Mouse (Mus musculus) intestine, postnatal 0 days (tissue): Measurements from ENCODE around the gene Prmt8. TPM values are rescaled to one million over a fixed set of nuclear protein-coding genes. Genes with fewer than 3 reads are reported as not detected.

ENCODE experiments used
- ATAC-seq: fragments of 200-750 bp; cut with Nextera tagmentation; 2 replicates; pipeline ENCODE4 v1.8.0; 2017; ENCODE audit warnings: mild to moderate bottlenecking, moderate TSS enrichment, moderate library complexity
- H3K27ac ChIP-seq: fragments of 300-500 bp; sonication (generic); 2 replicates; pipeline ENCODE4 v1.5.1; 2014; ENCODE audit warnings: mild to moderate bottlenecking, low read depth, low read length, moderate library complexity
- H3K27me3 ChIP-seq: fragments of 300-500 bp; sonication (generic); replicated peaks from 2 replicates; pipeline ENCODE4 v1.6.1; 2014; ENCODE audit warnings: low read length, mixed read lengths; ENCODE audit not compliant: control insufficient read depth, insufficient read depth
- H3K36me3 ChIP-seq: fragments of 300-500 bp; sonication (generic); 2 replicates; pipeline ENCODE4 v1.6.1; 2014; ENCODE audit warnings: mild to moderate bottlenecking, moderate library complexity; ENCODE audit not compliant: control insufficient read depth, insufficient read depth
- H3K4me1 ChIP-seq: fragments of 300-500 bp; sonication (generic); replicated peaks from 2 replicates; pipeline ENCODE4 v1.6.1; 2014; ENCODE audit warnings: antibody characterized with exemption, low read length, mixed read lengths; ENCODE audit not compliant: control insufficient read depth, insufficient read depth
- H3K4me2 ChIP-seq: fragments of 300-500 bp; sonication (generic); replicated peaks from 2 replicates; pipeline ENCODE4 v1.6.1; 2014; ENCODE audit warnings: low read depth, mild to moderate bottlenecking, moderate library complexity
- H3K4me3 ChIP-seq: fragments of 300-500 bp; sonication (generic); 2 replicates; pipeline ENCODE4 v1.5.1; 2014; ENCODE audit warnings: low read depth, low read length
- H3K9ac ChIP-seq: fragments of 300-500 bp; sonication (generic); 2 replicates; pipeline ENCODE4 v1.6.1; 2014; ENCODE audit warnings: mild to moderate bottlenecking, low read depth, low read length
- H3K9me3 ChIP-seq: fragments of 300-500 bp; sonication (generic); 2 replicates; pipeline ENCODE4 v1.6.1; 2016; ENCODE audit warnings: mixed run types; ENCODE audit not compliant: control insufficient read depth
- CTCF ChIP-seq: sonication (generic); IDR thresholded peaks from 2 replicates; pipeline ENCODE4 v1.5.1; 2016; ENCODE audit warnings: low read depth, mild to moderate bottlenecking, control low read depth, antibody characterized with exemption, moderate library complexity
- WGBS: fragments of 180-500 bp; shearing (Covaris S2); extraction: QIAGEN DNeasy Blood & Tissue Kit; methylation state at CpG from one replicate; pipeline ENCODE4 v1.1.7; 2014; 5-methylcytosine and 5-hydroxymethylcytosine counted together
- polyA plus RNA-seq: library from polyadenylated mRNA; unstranded; fragments of >200 nt; fragmentation: Nextera tagmentation; extraction: Ambion mirVana; gene quantifications from 2 replicates; pipeline ENCODE4 v1.2.1, GENCODE M21; 2015

Gene Prmt8
- polyA plus RNA-seq, 1 experiment from 2014 or later = 0.17 TPM

GRCm38 (mm10) chr6:127767706-127768493, 1.4 kb downstream of the Prmt8 start:
- under 1% methylated on average over 41 of the region's 49 CpGs for WGBS
- H3K9ac ChIP-seq = no peak overlapping the region
- TF ChIP-seq CTCF = 0 out of 2 replicates have a peak, but pooled peaks have one; percentile 8
- H3K9me3 ChIP-seq = no peaks in the 10 kb centered on the region
- peaks cover 66% of the 10 kb centered on the region for H3K27me3 ChIP-seq
- no peaks in the 10 kb centered on the region for H3K36me3 ChIP-seq
- no peak overlapping the region for H3K27ac ChIP-seq
- peak; percentile 54; the same call in 1 of the 2 replicates for ATAC-seq
- H3K4me3 ChIP-seq = peak overlapping the region; percentile 26
- no peaks in the 10 kb centered on the region; the same call in none of the 2 replicates for H3K4me1 ChIP-seq
- H3K4me2 ChIP-seq = peak overlapping the region; percentile 56

DNA sequence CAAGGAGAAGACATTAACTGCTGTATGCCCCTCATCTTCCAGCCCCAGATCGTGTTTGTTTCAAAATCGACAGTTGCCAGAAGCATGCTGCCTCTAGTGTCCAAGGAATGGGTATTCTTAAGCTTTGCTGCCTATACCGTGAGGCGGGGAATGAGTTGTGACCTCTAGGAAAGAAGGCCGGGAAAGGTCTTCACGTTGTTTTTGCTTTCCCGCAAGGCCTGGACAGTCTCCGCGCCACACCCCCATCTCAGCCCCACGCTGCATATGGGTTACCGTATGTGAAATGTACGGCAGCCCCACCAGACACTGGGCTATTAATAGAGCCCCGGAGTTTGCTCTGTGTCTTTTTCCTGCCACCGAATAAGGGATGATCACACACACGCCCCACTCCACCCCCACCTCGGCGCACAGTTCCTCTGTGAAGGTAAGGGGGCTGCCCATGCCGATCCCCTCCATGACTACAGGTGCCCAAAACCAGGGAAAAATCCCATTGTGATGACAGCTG, 2.0 kb downstream of the Prmt8 start:
- no peak overlapping the region for H3K9ac ChIP-seq
- no peaks in the 10 kb centered on the region for H3K9me3 ChIP-seq
- 2% methylated on average over 18 of the region's 18 CpGs for WGBS
- peaks cover 66% of the 10 kb centered on the region for H3K27me3 ChIP-seq
- H3K4me2 ChIP-seq = peak overlapping the region; percentile 56
- H3K36me3 ChIP-seq = no peaks in the 10 kb centered on the region
- H3K4me1 ChIP-seq = no peaks in the 10 kb centered on the region; the same call in none of the 2 replicates
- no peak for TF ChIP-seq CTCF
- H3K27ac ChIP-seq = no peak overlapping the region
- ATAC-seq = no peak; the same call in 1 of the 2 replicates
- H3K4me3 ChIP-seq = peak overlapping the region; percentile 26

- under 1% methylated on average over 28 of the region's 28 CpGs for WGBS
- H3K4me1 ChIP-seq = no peaks in the 10 kb centered on the region; the same call in none of the 2 replicates
- H3K9me3 ChIP-seq = no peaks in the 10 kb centered on the region
- no peaks in the 10 kb centered on the region for H3K36me3 ChIP-seq
- H3K4me3 ChIP-seq = 0 out of 2 replicates have a peak overlapping the region, but pooled peaks have one; percentile 26
- 0 out of 2 replicates have a peak overlapping the region, but pooled peaks have one; percentile 3 for H3K4me2 ChIP-seq
- ATAC-seq = no peak
- H3K9ac ChIP-seq = no peak overlapping the region
- no peak overlapping the region for H3K27ac ChIP-seq
- peaks cover 66% of the 10 kb centered on the region for H3K27me3 ChIP-seq
- no peak for TF ChIP-seq CTCF
Observed at GRCm38 (mm10) chr6:127766641-127767200, 2.6 kb downstream of the Prmt8 start.

DNA sequence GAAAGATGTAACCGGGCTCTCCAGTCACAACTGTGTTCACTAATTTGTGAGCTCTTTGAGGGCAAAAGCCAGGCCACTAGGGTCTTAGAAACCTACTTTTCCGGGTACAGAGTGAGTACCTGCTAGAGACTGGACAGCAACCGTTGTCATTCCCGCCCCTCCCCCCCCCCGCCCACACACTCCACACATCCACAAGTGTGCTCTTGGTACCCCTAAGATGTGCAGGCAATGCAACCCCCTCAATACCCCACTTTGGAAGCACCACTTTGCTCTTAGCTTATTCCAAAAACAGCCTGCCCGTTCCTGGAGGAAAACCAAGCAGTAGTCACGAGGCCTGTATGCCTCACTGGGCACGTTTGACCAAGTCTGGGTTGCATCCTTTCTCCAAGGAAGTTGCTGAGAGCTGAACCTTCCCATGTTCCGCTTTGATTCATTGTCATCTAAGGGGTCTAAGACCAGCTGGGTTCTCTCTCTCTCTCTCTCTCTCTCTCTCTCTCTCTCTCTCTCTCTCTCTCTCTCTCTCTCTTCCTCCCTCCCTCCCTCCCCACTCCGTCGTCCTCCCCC, 3.1 kb downstream of the Prmt8 start:
- Histone ChIP-seq H3K27me3 (peaks cover 61% of the 10 kb centered on the region), H3K4me3 (no peak overlapping the region)
- ATAC-seq = no peak

DNA sequence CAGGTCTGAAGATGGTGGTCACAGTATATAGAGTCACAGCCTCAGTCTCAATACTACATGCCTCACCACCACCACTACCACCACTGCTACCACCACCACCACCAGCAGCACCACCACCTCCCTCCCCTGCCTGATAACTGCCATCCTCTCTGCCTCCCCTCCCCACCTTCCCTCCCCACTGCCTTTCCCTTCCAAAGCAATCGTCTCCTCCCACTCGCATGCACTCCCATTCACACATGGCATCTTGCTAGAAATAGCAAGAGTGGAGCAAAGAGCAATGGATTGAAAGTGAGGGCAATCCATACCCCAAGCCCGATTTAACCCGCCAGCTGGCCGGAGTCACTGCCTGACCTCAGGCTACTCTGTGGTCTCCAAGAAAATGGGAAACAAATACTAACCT, 3.7 kb downstream of the Prmt8 start:
- ATAC-seq = no peak
- peaks cover 56% of the 10 kb centered on the region for H3K27me3 ChIP-seq
- 47% methylated on average over 5 of the region's 5 CpGs for WGBS

More for the DNA sequence above, 3.1 kb downstream of the Prmt8 start:
- 15% methylated on average over 8 of the region's 11 CpGs for WGBS
- Histone ChIP-seq H3K4me1 (no peaks in the 10 kb centered on the region; the same call in none of the 2 replicates), H3K4me2 (no peak overlapping the region), H3K9me3 (no peaks in the 10 kb centered on the region), H3K9ac (no peak overlapping the region), H3K27ac (no peak overlapping the region), H3K36me3 (no peaks in the 10 kb centered on the region)
- no peak for TF ChIP-seq CTCF

GRCm38 (mm10) chr6:127758264-127758663, 11.0 kb downstream of the Prmt8 start:
- H3K4me1 ChIP-seq = no peaks in the 10 kb centered on the region
- no peak for TF ChIP-seq CTCF
- H3K27me3 ChIP-seq = no peaks in the 10 kb centered on the region
- ATAC-seq = no peak
- H3K9ac ChIP-seq = no peak overlapping the region
- WGBS = 65% methylated on average over 4 of the region's 4 CpGs
- H3K4me3 ChIP-seq = no peak overlapping the region
- no peaks in the 10 kb centered on the region for H3K9me3 ChIP-seq
- no peak overlapping the region for H3K27ac ChIP-seq
- no peaks in the 10 kb centered on the region for H3K36me3 ChIP-seq
- H3K4me2 ChIP-seq = no peak overlapping the region

More for the DNA sequence above, 3.7 kb downstream of the Prmt8 start:
- Histone ChIP-seq H3K4me3 (no peak overlapping the region), H3K9ac (no peak overlapping the region), H3K4me2 (no peak overlapping the region), H3K4me1 (no peaks in the 10 kb centered on the region; the same call in none of the 2 replicates), H3K9me3 (no peaks in the 10 kb centered on the region), H3K27ac (no peak overlapping the region), H3K36me3 (no peaks in the 10 kb centered on the region)
- no peak for TF ChIP-seq CTCF
